Mouse (Mus musculus): ENCODE results near the gene Tm4sf19.
A peak's percentile ranks its signal among the peaks of the same experiment; 100 is the strongest.

The Tm4sf19 gene

DNA sequence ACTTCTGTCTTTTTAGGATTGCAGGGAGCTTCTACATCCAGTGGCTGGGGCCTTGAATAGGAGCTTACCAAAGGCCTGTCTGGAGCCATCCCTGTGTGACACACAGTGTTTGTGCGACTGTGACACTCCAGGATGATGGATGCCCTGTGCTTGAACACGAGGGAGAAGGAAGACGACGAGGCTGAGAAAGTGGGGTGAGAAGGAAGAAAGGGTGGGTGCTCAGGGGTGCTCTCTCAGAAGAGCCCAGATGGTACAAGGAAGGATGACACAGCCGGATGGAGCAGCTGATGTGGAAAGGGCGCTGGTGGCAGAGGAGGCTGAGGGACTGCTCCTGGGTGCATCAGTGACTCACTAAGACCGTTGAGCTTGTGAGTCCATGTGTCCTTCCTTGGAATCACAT is at the start of gene Tm4sf19:
Gene Tm4sf19, plus strand, starts transcription at position 240 of the 400 bp plus-strand sequence.
- DNase-seq (ENCODE audit: low read depth, low spot score) = no peak

DNA sequence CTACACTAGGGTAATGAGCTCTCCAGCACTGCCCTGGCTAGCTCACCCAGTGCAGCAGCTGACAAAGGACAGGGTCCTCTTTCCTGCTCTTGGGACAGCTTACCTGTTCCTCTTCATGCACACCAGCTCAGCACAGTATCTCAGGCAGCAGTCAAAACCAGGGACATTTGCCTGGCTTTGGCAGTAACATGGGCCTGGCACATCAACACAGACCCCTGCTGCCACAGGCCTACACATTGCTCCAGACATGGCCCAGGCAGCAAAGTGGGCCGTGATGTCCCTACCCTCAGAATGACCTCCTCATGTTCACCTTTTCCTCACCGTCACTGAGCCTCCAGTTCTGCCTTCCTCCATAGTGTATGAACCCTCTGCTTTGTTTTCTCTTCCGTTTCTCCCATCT is 49.5 kb upstream of the Tm4sf19 start:
- no peak for DNase-seq (ENCODE audit: low read depth, low spot score)

- DNase-seq (ENCODE audit: low read depth, low spot score) = no peak
Observed at GRCm38 (mm10) chr16:32363530-32363929, 36.8 kb upstream of the Tm4sf19 start.

DNA sequence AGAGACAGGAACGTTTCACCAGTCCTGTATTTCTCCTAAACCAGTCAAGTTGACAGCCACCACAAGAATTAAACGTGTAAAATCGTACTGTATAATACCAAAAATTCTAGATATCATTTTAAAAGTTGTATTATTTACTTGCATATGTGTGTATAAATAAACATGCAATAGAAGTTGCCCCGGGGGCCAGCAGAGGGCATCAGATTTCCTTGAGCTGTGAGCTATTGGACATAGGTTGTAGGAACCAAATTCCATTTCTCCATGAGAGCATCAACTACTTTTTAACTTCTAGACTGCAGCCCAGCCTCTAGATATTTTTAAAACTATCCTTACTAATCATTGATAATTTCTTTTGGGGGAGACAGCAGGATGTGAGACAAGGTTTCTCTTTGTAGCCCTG is 29.0 kb upstream of the Tm4sf19 start:
- no peak for DNase-seq (ENCODE audit: low read depth, low spot score)

DNA sequence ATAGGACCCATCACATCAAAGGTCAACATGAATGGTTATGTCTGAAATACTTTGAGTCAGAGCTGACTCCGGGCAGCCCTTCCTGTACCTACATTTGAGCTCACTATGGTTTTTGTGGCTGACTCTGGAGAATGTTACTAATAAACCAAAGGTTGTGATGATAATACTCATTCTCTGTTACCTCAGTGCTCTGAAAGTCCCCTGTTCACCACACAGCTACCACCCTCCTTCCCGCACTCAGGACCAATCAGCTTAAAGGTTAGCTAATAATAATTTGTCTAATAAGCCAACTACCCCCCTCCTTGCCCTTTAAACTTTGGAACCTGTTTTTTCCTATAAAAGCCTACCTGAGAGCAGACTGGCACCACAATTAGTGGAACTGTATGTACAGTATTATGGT is 20.7 kb upstream of the Tm4sf19 start:
- DNase-seq (ENCODE audit: low read depth, low spot score) = no peak

DNA sequence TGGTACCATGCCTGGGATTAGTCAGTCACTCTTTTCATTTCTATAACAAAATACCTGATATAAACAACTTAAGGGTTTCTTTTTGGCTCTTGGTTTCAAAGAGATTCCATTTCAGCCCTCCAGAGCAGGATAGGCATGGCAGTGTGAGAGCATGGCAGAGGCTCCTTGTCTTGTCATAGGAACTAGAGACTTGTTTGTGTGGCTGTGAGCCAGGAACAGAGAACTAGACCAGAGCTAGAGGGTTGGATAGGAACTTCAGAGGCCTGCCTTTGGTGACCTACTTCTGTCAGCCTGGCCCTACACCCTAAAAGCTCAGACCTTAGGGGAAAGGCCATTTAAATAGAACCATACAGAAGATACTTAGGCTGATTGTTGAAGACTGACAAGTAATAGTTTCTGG is 17.4 kb upstream of the Tm4sf19 start:
- DNase-seq (ENCODE audit: low read depth, low spot score) = no peak

- DNase-seq (ENCODE audit: low read depth, low spot score) = no peak
Observed at GRCm38 (mm10) chr16:32384885-32385284, 15.4 kb upstream of the Tm4sf19 start.

DNA sequence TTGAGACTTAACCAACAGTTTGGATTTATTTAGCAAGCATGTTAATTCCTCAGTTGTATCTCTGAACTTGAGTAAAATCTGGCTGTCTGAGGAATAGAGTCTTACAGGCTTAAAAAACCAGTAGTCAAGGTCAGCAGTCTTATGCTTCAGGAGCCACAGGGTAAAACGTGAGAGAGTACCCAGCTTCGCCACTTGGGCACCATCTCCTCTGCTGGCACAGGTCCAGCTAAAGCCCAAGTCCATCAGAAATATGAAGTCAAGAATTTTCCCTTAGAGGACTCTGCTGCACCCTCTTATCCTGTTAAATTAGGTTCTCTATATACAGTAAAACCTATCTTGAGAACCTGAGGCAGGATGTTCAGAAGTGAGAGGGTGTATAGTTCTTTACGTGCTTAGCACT is 13.5 kb upstream of the Tm4sf19 start:
- no peak for DNase-seq (ENCODE audit: low read depth, low spot score)

GRCm38 (mm10) chr16:32389049-32389448 is 11.3 kb upstream of the Tm4sf19 start:
- DNase-seq (ENCODE audit: low read depth, low spot score) = no peak

GRCm38 (mm10) chr16:32389841-32390240 is 10.5 kb upstream of the Tm4sf19 start:
- no peak for DNase-seq (ENCODE audit: low read depth, low spot score)

GRCm38 (mm10) chr16:32390882-32391281 is 9.4 kb upstream of the Tm4sf19 start:
- no peak for DNase-seq (ENCODE audit: low read depth, low spot score)

DNA sequence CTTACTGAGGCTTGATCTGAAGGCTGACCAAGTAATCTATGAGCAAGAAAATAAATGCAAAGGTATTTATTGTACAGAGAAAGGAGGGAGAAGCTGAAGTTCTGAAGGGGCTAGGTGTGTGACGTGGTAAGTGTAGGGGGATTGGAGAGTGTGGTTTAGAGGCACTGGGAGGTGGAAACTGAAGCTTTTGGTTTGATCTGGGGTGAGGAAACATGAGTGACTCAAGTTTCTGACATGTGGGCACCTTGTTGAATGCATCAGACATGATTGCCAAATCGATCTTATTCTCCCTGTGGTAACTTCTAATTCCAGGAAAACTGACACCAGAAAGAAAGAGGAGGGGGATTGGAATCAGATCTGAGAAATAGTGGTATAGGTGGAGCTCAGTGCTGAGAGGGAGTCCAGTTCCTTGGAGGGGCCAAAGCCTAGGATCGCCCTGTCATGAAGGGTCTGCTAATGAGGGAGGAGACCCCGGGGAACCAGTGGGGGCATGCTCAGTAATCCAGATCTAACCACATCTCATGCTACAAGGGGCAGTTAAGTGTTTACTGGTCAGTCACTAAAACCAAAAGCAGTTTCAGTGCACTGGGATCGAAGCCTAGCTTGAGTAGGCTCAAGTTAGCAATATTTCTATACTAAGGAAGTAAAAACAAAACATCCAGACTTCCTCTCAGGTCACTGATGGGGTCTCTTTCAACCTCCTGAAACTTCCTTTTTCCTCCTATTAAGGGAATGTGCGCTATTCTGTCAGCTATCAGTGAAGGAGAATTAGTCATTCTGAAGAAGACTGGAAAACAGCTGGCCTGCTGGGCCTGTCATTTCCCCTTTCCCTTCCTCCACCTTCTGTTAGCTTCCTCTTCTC is 4.4 kb upstream of the Tm4sf19 start:
- DNase-seq (ENCODE audit: low read depth, low spot score) = no peak

DNA sequence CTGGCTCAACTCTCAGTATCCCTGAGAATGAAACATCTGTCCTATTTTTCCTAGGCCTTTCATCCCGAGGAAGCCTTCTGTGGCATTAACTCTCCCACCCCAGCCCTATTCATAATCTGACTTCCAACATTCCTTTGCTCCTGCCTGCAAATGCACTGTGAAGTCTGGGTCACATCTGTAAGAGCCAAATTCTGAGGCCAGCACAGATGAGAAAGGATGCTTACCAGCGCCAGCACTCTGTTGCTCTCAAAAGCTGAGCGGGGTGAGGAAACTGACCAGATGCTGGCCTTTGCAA is 3.8 kb upstream of the Tm4sf19 start:
- no peak for DNase-seq (ENCODE audit: low read depth, low spot score)

DNA sequence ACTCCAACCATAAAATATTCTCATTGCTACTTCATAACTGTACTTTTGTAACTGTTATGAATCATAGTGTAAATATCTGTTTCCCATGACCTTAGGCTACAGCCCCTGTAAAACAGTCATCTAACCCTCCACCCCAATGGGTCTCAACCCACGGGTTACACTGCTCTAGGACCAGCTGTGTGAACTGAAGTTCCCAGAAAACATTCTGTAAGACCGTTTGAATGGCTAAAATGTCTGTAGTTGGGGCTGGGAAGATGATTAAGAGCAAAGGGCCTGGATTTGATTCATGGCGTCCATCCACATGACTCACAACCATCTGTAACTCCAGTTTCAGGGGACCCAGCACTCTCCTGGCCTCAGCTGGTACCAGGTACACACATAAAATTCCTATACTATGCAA is 2.1 kb upstream of the Tm4sf19 start:
- no peak for DNase-seq (ENCODE audit: low read depth, low spot score)

DNA sequence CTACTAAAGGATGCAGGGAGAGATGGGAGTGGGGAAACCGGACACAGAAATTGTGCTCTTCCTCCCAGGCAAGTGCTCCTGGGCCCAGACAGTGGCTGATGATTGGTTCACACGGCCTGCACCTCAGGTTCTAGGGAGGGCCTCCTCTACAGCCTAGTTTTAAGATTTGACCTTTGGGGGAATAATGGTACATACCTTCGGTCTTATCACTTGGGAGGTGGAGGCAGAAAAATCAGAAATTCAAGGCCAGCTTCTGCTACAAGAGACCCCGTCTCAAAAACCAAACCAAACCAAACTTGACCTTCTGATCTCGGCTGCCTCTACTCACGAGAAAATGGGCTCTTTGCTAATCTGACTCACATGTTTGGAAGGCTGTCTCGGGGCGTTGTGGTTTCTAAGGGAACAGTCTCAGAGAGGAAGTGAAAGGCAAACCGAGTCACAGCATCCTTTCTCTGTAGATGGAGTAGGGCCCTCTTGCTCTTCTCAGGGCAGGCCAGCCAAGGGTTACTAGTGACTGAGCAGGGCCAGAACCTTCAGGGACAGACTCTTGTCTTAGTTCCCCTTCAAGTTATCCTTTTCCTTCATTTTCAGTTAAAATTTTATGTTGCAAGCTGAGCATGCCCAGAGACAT is 1.1 kb downstream of the Tm4sf19 start:
- no peak for DNase-seq (ENCODE audit: low read depth, low spot score)

DNA sequence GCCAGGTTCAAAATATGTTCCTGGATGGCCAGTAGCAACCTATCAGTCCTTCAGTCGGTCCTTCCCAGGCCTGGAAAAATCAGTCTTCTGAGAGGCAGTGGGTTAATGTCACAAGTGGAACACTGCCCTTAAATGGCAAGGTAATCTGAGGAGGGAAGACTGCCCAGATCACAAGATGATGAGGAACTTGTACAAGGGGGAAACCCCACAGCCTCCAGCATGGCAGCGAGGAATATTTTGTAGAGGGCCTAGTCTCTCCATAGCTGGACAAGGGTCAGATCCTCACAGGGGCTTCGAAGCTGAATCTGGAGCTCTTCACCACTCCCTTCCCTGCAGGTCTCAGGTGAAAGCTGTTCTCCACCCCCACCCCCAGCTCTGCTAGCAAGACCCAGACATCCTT is 2.5 kb downstream of the Tm4sf19 start:
- DNase-seq (ENCODE audit: low read depth, low spot score) = no peak

GRCm38 (mm10) chr16:32405716-32406115 is 5.4 kb downstream of the Tm4sf19 start:
- DNase-seq (ENCODE audit: low read depth, low spot score) = no peak

DNA sequence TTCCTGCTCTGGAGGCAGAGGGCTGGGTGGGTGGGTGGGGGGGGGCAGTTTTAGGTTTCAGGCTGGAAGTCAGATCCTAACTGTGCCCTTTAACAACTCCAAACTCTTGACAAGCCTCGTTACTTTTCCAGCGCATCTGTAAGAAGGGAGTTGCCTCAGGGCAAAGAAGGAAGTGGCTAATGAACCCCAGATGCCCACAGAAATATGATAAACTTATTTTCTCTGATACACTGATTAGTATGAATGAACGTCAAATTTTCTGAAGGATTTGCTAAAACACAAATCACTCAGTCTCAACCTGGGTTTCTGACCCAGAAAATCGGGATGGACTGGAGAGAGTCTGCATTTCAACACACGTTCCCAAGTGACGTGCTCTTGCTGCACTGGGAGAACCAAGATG is 6.4 kb downstream of the Tm4sf19 start:
- DNase-seq (ENCODE audit: low read depth, low spot score) = no peak

DNA sequence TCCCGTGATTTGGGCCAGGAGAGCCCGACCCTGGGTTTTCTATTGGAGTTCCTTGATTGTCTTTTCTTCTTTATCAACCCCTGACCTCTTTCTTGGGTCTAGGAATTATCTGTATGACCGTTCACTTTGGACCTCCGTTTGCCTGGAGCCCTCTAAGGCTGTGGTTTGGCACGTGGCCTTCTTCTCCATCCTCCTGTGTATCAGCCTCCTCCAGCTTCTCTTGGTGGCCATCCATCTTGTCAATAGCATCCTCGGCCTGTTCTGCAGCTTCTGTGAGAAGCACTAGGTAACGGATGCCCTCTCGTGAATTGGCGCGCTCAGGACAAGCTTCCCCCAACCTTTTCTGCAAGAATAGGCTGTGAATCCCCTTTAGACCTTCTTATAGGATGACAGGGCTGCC is 7.4 kb downstream of the Tm4sf19 start:
- DNase-seq (ENCODE audit: low read depth, low spot score) = no peak

- no peak for DNase-seq (ENCODE audit: low read depth, low spot score)
Observed at GRCm38 (mm10) chr16:32417457-32417856, 17.2 kb downstream of the Tm4sf19 start.

- peak; percentile 91 for DNase-seq (ENCODE audit: low read depth, low spot score)
Observed at GRCm38 (mm10) chr16:32419517-32420483, 19.5 kb downstream of the Tm4sf19 start, which contains the start of gene Tctex1d2. Gene Tctex1d2 (plus strand): TSS chr16:32419702.

DNA sequence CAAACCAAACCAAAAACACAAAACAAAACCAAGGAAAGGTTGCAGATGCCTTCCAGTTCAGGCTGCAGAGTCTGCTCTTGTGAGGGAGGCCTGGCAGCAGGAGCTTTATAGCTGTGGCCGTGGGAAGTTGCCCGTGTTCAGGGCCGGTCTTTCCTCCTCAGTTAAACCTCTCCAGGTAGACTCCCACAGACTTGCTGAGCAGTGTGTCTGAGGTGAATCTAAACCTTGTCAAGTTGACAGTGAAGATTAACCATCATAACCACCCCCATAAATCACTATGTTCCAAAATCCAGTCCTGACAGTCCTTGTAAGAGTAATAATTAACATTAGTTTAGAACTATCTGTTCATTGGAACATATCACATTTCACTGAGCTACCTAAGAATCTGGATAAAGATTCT is 27.2 kb downstream of the Tm4sf19 start:
- no peak for DNase-seq (ENCODE audit: low read depth, low spot score)
